Mouse (Mus musculus) macrophage (primary cell): ENCODE measurements around the gene Scn2a. TPM values are rescaled to one million over a fixed set of nuclear protein-coding genes. Genes with fewer than 3 reads are reported as not detected.

Experiments used
- H3K27ac ChIP-seq: fragments of 350-480 bp; formaldehyde crosslinking; 2 replicates; pipeline ENCODE4 v1.9.0; 2021
- H3K36me3 ChIP-seq: fragments of 350-480 bp; formaldehyde crosslinking; 2 replicates; pipeline ENCODE4 v1.9.0; 2021; ENCODE audit errors: inconsistent target
- H3K4me3 ChIP-seq: fragments of 350-480 bp; formaldehyde crosslinking; 2 replicates; pipeline ENCODE4 v1.9.0; 2021; ENCODE audit errors: inconsistent target
- H3K79me2 ChIP-seq: fragments of 350-480 bp; formaldehyde crosslinking; 2 replicates; pipeline ENCODE4 v1.9.0; 2021; ENCODE audit errors: inconsistent target
- WGBS: methylation state at CpG from one replicate; pipeline ENCODE4 v1.1.7; 2026; ENCODE audit warnings: inconsistent platforms; ENCODE audit not compliant: missing documents; 5-methylcytosine and 5-hydroxymethylcytosine counted together
- polyA plus RNA-seq: library from polyadenylated mRNA; stranded (reverse); fragments of 250-400 nt; gene quantifications from 3 replicates; pipeline ENCODE4 v1.2.4, GENCODE M21; 2018; ENCODE audit warnings: inconsistent platforms
- total RNA-seq, 78 experiments: library from RNA; depleted of rRNA; stranded (reverse); fragments of 250-400 nt; gene quantifications; 1 replicate in 9 of 78; 2 replicates in 24 of 78; 3 replicates in 43 of 78; 4 replicates in 2 of 78; pipeline ENCODE4 v1.2.4; 2018; ENCODE audit warnings: inconsistent platforms in 56 of 78

Gene Scn2a
- under 1 TPM in 1 of 26 experiments, not detected in 25; 0.09 TPM for total RNA-seq (2018; cell fraction: chromatin; rRNA removed)
- not detected for total RNA-seq (2018; cell fraction: cytosol; rRNA removed)
- total RNA-seq (2018; cell fraction: nucleus; rRNA removed) = under 1 TPM in 1 of 26 experiments, not detected in 25; 0.14 TPM
- polyA plus RNA-seq = not detected in 3 replicates

- H3K79me2 ChIP-seq = no peaks in the 10 kb centered on the region
- H3K36me3 ChIP-seq = no peaks in the 10 kb centered on the region
- 58% methylated on average over 9 of the region's 9 CpGs for WGBS
- H3K27ac ChIP-seq = no peak within 1 kb of the TSS
- no peak within 1 kb of the TSS for H3K4me3 ChIP-seq
Measured at GRCm38 (mm10) chr2:65620556-65621166, at the start of gene Scn2a. Gene Scn2a (plus strand): TSS chr2:65620771.

- Histone ChIP-seq H3K36me3 (no peaks in the 10 kb centered on the region), H3K79me2 (no peaks in the 10 kb centered on the region), H3K27ac (no peak overlapping the region), H3K4me3 (no peak overlapping the region)
- 88% methylated on average over 5 of the region's 5 CpGs for WGBS
Measured at GRCm38 (mm10) chr2:65587679-65588078, 32.9 kb upstream of the Scn2a start.

- no peaks in the 10 kb centered on the region for H3K36me3 ChIP-seq
- H3K4me3 ChIP-seq = no peak overlapping the region
- H3K79me2 ChIP-seq = no peaks in the 10 kb centered on the region
- no peak overlapping the region for H3K27ac ChIP-seq
Measured at GRCm38 (mm10) chr2:65607813-65608212, 12.8 kb upstream of the Scn2a start.

- Histone ChIP-seq H3K36me3 (no peaks in the 10 kb centered on the region), H3K79me2 (no peaks in the 10 kb centered on the region), H3K27ac (no peak overlapping the region), H3K4me3 (no peak overlapping the region)
- 90% methylated on average over 4 of the region's 4 CpGs for WGBS
Measured at GRCm38 (mm10) chr2:65611887-65612286, 8.7 kb upstream of the Scn2a start.

GRCm38 (mm10) chr2:65619781-65620180 lies 790 bp upstream of the Scn2a start:
- Histone ChIP-seq H3K4me3 (no peak overlapping the region), H3K79me2 (no peaks in the 10 kb centered on the region), H3K27ac (no peak overlapping the region), H3K36me3 (no peaks in the 10 kb centered on the region)
- WGBS = 47% methylated on average over 5 of the region's 5 CpGs

- Histone ChIP-seq H3K27ac (no peak overlapping the region), H3K36me3 (no peaks in the 10 kb centered on the region), H3K4me3 (no peak overlapping the region), H3K79me2 (no peaks in the 10 kb centered on the region)
- WGBS = 73% methylated on average over 5 of the region's 5 CpGs
Measured at GRCm38 (mm10) chr2:65621254-65621653, 683 bp downstream of the Scn2a start.

- no peaks in the 10 kb centered on the region for H3K36me3 ChIP-seq
- no peak overlapping the region for H3K4me3 ChIP-seq
- no peak overlapping the region for H3K27ac ChIP-seq
- WGBS = 86% methylated on average over 5 of the region's 5 CpGs
- no peaks in the 10 kb centered on the region for H3K79me2 ChIP-seq
Measured at GRCm38 (mm10) chr2:65621838-65622237, 1.3 kb downstream of the Scn2a start.

- no peak overlapping the region for H3K4me3 ChIP-seq
- H3K79me2 ChIP-seq = no peaks in the 10 kb centered on the region
- H3K36me3 ChIP-seq = no peaks in the 10 kb centered on the region
- H3K27ac ChIP-seq = no peak overlapping the region
- WGBS = 78% methylated on average over 6 of the region's 7 CpGs
Measured at GRCm38 (mm10) chr2:65652636-65653035, 32.1 kb downstream of the Scn2a start.

- Histone ChIP-seq H3K27ac (no peak overlapping the region), H3K79me2 (no peaks in the 10 kb centered on the region), H3K4me3 (no peak overlapping the region), H3K36me3 (no peaks in the 10 kb centered on the region)
- WGBS = 76% methylated on average over 4 of the region's 4 CpGs
Measured at GRCm38 (mm10) chr2:65657031-65657430, 36.5 kb downstream of the Scn2a start.

GRCm38 (mm10) chr2:65658430-65658829 lies 37.9 kb downstream of the Scn2a start:
- no peaks in the 10 kb centered on the region for H3K79me2 ChIP-seq
- WGBS = 82% methylated on average over 8 of the region's 8 CpGs
- H3K27ac ChIP-seq = no peak overlapping the region
- H3K4me3 ChIP-seq = no peak overlapping the region
- H3K36me3 ChIP-seq = no peaks in the 10 kb centered on the region

- H3K4me3 ChIP-seq = no peak overlapping the region
- no peaks in the 10 kb centered on the region for H3K36me3 ChIP-seq
- H3K27ac ChIP-seq = no peak overlapping the region
- H3K79me2 ChIP-seq = no peaks in the 10 kb centered on the region
Measured at GRCm38 (mm10) chr2:65663892-65664291, 43.3 kb downstream of the Scn2a start.

GRCm38 (mm10) chr2:65664481-65664880 lies 43.9 kb downstream of the Scn2a start:
- Histone ChIP-seq H3K4me3 (no peak overlapping the region), H3K27ac (no peak overlapping the region), H3K79me2 (no peaks in the 10 kb centered on the region), H3K36me3 (no peaks in the 10 kb centered on the region)
- 90% methylated on average over 1 of the region's 1 CpGs for WGBS

GRCm38 (mm10) chr2:65665180-65665579 lies 44.6 kb downstream of the Scn2a start:
- no peaks in the 10 kb centered on the region for H3K79me2 ChIP-seq
- no peak overlapping the region for H3K4me3 ChIP-seq
- no peaks in the 10 kb centered on the region for H3K36me3 ChIP-seq
- no peak overlapping the region for H3K27ac ChIP-seq
- 64% methylated on average over 4 of the region's 4 CpGs for WGBS

GRCm38 (mm10) chr2:65667590-65668436 lies 47.2 kb downstream of the Scn2a start:
- WGBS = 55% methylated on average over 18 of the region's 18 CpGs
- no peak overlapping the region for H3K4me3 ChIP-seq

GRCm38 (mm10) chr2:65668437-65669135 lies 48.0 kb downstream of the Scn2a start:
- 24% methylated on average over 12 of the region's 12 CpGs for WGBS
- Histone ChIP-seq H3K27ac (no peak overlapping the region), H3K79me2 (no peaks in the 10 kb centered on the region), H3K36me3 (no peaks in the 10 kb centered on the region), H3K4me3 (no peak overlapping the region)

More at GRCm38 (mm10) chr2:65667590-65668436, 47.2 kb downstream of the Scn2a start:
- no peaks in the 10 kb centered on the region for H3K36me3 ChIP-seq
- H3K27ac ChIP-seq = no peak overlapping the region
- H3K79me2 ChIP-seq = no peaks in the 10 kb centered on the region
